Mouse (Mus musculus): ENCODE data around the gene Samm50. TPM values are rescaled to one million over a fixed set of nuclear protein-coding genes. Genes with fewer than 3 reads are reported as not detected.
"Not testable (repeated sequence)": the region's sequence is repeated elsewhere in the genome, so short reads cannot be mapped to it uniquely, and the experiment has no call there.

The Samm50 gene
- polyA plus RNA-seq (2012; rRNA removed): 18.7 and 30.8 TPM in 2 replicates

GRCm38 (mm10) chr15:84192058-84192791, at the start of gene Samm50:
Gene Samm50 (plus strand): TSS chr15:84192241.
- TF ChIP-seq POLR2A (IDR thresholded peaks at IDR 0.05; ENCODE audit: borderline replicate concordance, extremely low read depth, insufficient read depth, insufficient read length, poor library complexity, severe bottlenecking) (peak; percentile 69; the same call in 1 of the 2 replicates), CTCF (IDR thresholded peaks at IDR 0.05; ENCODE audit: borderline replicate concordance, extremely low read depth, insufficient read depth, insufficient read length) (peak; percentile 11; the same call in 1 of the 2 replicates)

GRCm38 (mm10) chr15:84156158-84156557, 35.9 kb upstream of the Samm50 start:
- DNase-seq (ENCODE audit: low read depth): no peak
- TF ChIP-seq CTCF (IDR thresholded peaks at IDR 0.05; ENCODE audit: borderline replicate concordance, extremely low read depth, insufficient read depth, insufficient read length) (no peak), POLR2A (IDR thresholded peaks at IDR 0.05; ENCODE audit: borderline replicate concordance, extremely low read depth, insufficient read depth, insufficient read length, poor library complexity, severe bottlenecking) (no peak)

More at GRCm38 (mm10) chr15:84192058-84192791, at the start of gene Samm50:
- peak; percentile 98 for DNase-seq (ENCODE audit: low read depth)

- not testable (repeated sequence) for DNase-seq (ENCODE audit: low read depth)
These were observed 34.5 kb upstream of the Samm50 start for GRCm38 (mm10) chr15:84157530-84157929.

- TF ChIP-seq POLR2A (IDR thresholded peaks at IDR 0.05; ENCODE audit: borderline replicate concordance, extremely low read depth, insufficient read depth, insufficient read length, poor library complexity, severe bottlenecking): no peak
- no peak for TF ChIP-seq CTCF (IDR thresholded peaks at IDR 0.05; ENCODE audit: borderline replicate concordance, extremely low read depth, insufficient read depth, insufficient read length)
- DNase-seq (ENCODE audit: low read depth): no peak
These were observed 30.2 kb upstream of the Samm50 start for GRCm38 (mm10) chr15:84161871-84162270.

GRCm38 (mm10) chr15:84166818-84167217, 25.2 kb upstream of the Samm50 start:
- TF ChIP-seq POLR2A (IDR thresholded peaks at IDR 0.05; ENCODE audit: borderline replicate concordance, extremely low read depth, insufficient read depth, insufficient read length, poor library complexity, severe bottlenecking) (no peak), CTCF (IDR thresholded peaks at IDR 0.05; ENCODE audit: borderline replicate concordance, extremely low read depth, insufficient read depth, insufficient read length) (no peak)
- no peak for DNase-seq (ENCODE audit: low read depth)

- TF ChIP-seq POLR2A (IDR thresholded peaks at IDR 0.05; ENCODE audit: borderline replicate concordance, extremely low read depth, insufficient read depth, insufficient read length, poor library complexity, severe bottlenecking) (peak; percentile 47; the same call in 1 of the 2 replicates), CTCF (IDR thresholded peaks at IDR 0.05; ENCODE audit: borderline replicate concordance, extremely low read depth, insufficient read depth, insufficient read length) (peak; percentile 15; the same call in 1 of the 2 replicates)
- peak; percentile 99 for DNase-seq (ENCODE audit: low read depth)
These were observed 24.4 kb upstream of the Samm50 start, which contains the start of gene Pnpla3 for GRCm38 (mm10) chr15:84167600-84167999. Gene Pnpla3 (plus strand): TSS chr15:84167837.

GRCm38 (mm10) chr15:84168170-84169161, 23.6 kb upstream of the Samm50 start:
- no peak for TF ChIP-seq CTCF (IDR thresholded peaks at IDR 0.05; ENCODE audit: borderline replicate concordance, extremely low read depth, insufficient read depth, insufficient read length)
- TF ChIP-seq POLR2A (IDR thresholded peaks at IDR 0.05; ENCODE audit: borderline replicate concordance, extremely low read depth, insufficient read depth, insufficient read length, poor library complexity, severe bottlenecking): no peak
- peak; percentile 89 for DNase-seq (ENCODE audit: low read depth)

- no peak for DNase-seq (ENCODE audit: low read depth)
- TF ChIP-seq POLR2A (IDR thresholded peaks at IDR 0.05; ENCODE audit: borderline replicate concordance, extremely low read depth, insufficient read depth, insufficient read length, poor library complexity, severe bottlenecking) (no peak), CTCF (IDR thresholded peaks at IDR 0.05; ENCODE audit: borderline replicate concordance, extremely low read depth, insufficient read depth, insufficient read length) (no peak)
These were observed 22.5 kb upstream of the Samm50 start for GRCm38 (mm10) chr15:84169511-84169910.

- DNase-seq (ENCODE audit: low read depth): no peak
- TF ChIP-seq POLR2A (IDR thresholded peaks at IDR 0.05; ENCODE audit: borderline replicate concordance, extremely low read depth, insufficient read depth, insufficient read length, poor library complexity, severe bottlenecking) (no peak), CTCF (IDR thresholded peaks at IDR 0.05; ENCODE audit: borderline replicate concordance, extremely low read depth, insufficient read depth, insufficient read length) (no peak)
These were observed 20.9 kb upstream of the Samm50 start for GRCm38 (mm10) chr15:84171166-84171565.

- no peak for DNase-seq (ENCODE audit: low read depth)
- no peak for TF ChIP-seq POLR2A (IDR thresholded peaks at IDR 0.05; ENCODE audit: borderline replicate concordance, extremely low read depth, insufficient read depth, insufficient read length, poor library complexity, severe bottlenecking)
- TF ChIP-seq CTCF (IDR thresholded peaks at IDR 0.05; ENCODE audit: borderline replicate concordance, extremely low read depth, insufficient read depth, insufficient read length): no peak
These were observed 13.3 kb upstream of the Samm50 start for GRCm38 (mm10) chr15:84178733-84179132.

GRCm38 (mm10) chr15:84182000-84182399, 10.0 kb upstream of the Samm50 start:
- no peak for TF ChIP-seq CTCF (IDR thresholded peaks at IDR 0.05; ENCODE audit: borderline replicate concordance, extremely low read depth, insufficient read depth, insufficient read length)
- TF ChIP-seq POLR2A (IDR thresholded peaks at IDR 0.05; ENCODE audit: borderline replicate concordance, extremely low read depth, insufficient read depth, insufficient read length, poor library complexity, severe bottlenecking): no peak
- no peak for DNase-seq (ENCODE audit: low read depth)

Measured in brain, embryonic 14.5 days (tissue).